Mouse (Mus musculus) megakaryocyte-erythroid progenitor cell, adult 5-6 weeks (primary cell): ENCODE results near the gene Lage3. TPM values are rescaled to one million over a fixed set of nuclear protein-coding genes. Genes with fewer than 3 reads are reported as not detected.

Experiments used
- total RNA-seq, 2 experiments: library from RNA; stranded (forward) in 1 of 2; stranded (reverse) in 1 of 2; fragments of 200-1000, 215-1000 nt in 1 of 2; fragments of >200 nt in 1 of 2; fragmentation: Nextera tagmentation in 1 of 2; gene quantifications; 2 replicates each; pipeline ENCODE4 v1.2.3; 2014 to 2017

Lage3 gene
- total RNA-seq, 2 experiments from 2014 or later, result 35.2 to 101 TPM

Other genes with a start within 250 kb of the Lage3 start
- not detected in 2 replicates for gene Opn1mw, start 226.2 kb downstream of the Lage3 start, total RNA-seq (2014; fragmentation: Nextera tagmentation)
- not detected in 2 replicates for gene Opn1mw, start 226.2 kb downstream of the Lage3 start, total RNA-seq (2017)
- 21.8 and 22.9 TPM in 2 replicates for gene Mecp2, start 218.3 kb downstream of the Lage3 start, total RNA-seq (2014; fragmentation: Nextera tagmentation)
- 12.9 and 17.9 TPM in 2 replicates for gene Mecp2, start 218.3 kb downstream of the Lage3 start, total RNA-seq (2017)
- gene Tex28, start 185.8 kb downstream of the Lage3 start, total RNA-seq (2014; fragmentation: Nextera tagmentation), result not detected in 2 replicates
- not detected in 2 replicates for gene Tex28, start 185.8 kb downstream of the Lage3 start, total RNA-seq (2017)
- gene Tktl1, start 176.4 kb downstream of the Lage3 start, total RNA-seq (2014; fragmentation: Nextera tagmentation), result not detected in 2 replicates
- not detected in 2 replicates for gene Tktl1, start 176.4 kb downstream of the Lage3 start, total RNA-seq (2017)
- gene Flna, start 103.8 kb downstream of the Lage3 start, total RNA-seq (2014; fragmentation: Nextera tagmentation), result 118 and 156 TPM in 2 replicates
- 299 and 337 TPM in 2 replicates for gene Flna, start 103.8 kb downstream of the Lage3 start, total RNA-seq (2017)
- gene Emd, start 98.9 kb downstream of the Lage3 start, total RNA-seq (2014; fragmentation: Nextera tagmentation), result 67.1 and 96.2 TPM in 2 replicates
- 74.5 and 113 TPM in 2 replicates for gene Emd, start 98.9 kb downstream of the Lage3 start, total RNA-seq (2017)
- 4,546 and 4,933 TPM in 2 replicates for gene Rpl10, start 82.8 kb downstream of the Lage3 start, total RNA-seq (2014; fragmentation: Nextera tagmentation)
- gene Rpl10, start 82.8 kb downstream of the Lage3 start, total RNA-seq (2017), result 1,280 and 1,947 TPM in 2 replicates
- gene Taz, start 71.7 kb downstream of the Lage3 start, total RNA-seq (2014; fragmentation: Nextera tagmentation), result 37.9 and 62.6 TPM in 2 replicates
- 37.0 and 41.7 TPM in 2 replicates for gene Taz, start 71.7 kb downstream of the Lage3 start, total RNA-seq (2017)
- 12.9 and 22.9 TPM in 2 replicates for gene Dnase1l1, start 71.3 kb downstream of the Lage3 start, total RNA-seq (2014; fragmentation: Nextera tagmentation)
- 15.6 and 28.0 TPM in 2 replicates for gene Dnase1l1, start 71.3 kb downstream of the Lage3 start, total RNA-seq (2017)
- 91.6 and 95.2 TPM in 2 replicates for gene Atp6ap1, start 56.5 kb downstream of the Lage3 start, total RNA-seq (2014; fragmentation: Nextera tagmentation)
- 72.2 and 111 TPM in 2 replicates for gene Atp6ap1, start 56.5 kb downstream of the Lage3 start, total RNA-seq (2017)
- gene Gdi1, start 48.6 kb downstream of the Lage3 start, total RNA-seq (2014; fragmentation: Nextera tagmentation), result 105 and 125 TPM in 2 replicates
- 12.9 and 19.3 TPM in 2 replicates for gene Gdi1, start 48.6 kb downstream of the Lage3 start, total RNA-seq (2017)
- gene Fam50a, start 40.6 kb downstream of the Lage3 start, total RNA-seq (2014; fragmentation: Nextera tagmentation), result 32.6 and 39.6 TPM in 2 replicates
- 62.1 and 75.4 TPM in 2 replicates for gene Fam50a, start 40.6 kb downstream of the Lage3 start, total RNA-seq (2017)
- gene Plxna3, start 24.6 kb downstream of the Lage3 start, total RNA-seq (2014; fragmentation: Nextera tagmentation), result 3.9 and 14.8 TPM in 2 replicates
- gene Plxna3, start 24.6 kb downstream of the Lage3 start, total RNA-seq (2017), result 0.80 TPM in 2 replicates
- gene Ubl4a, start 19.6 kb upstream of the Lage3 start, total RNA-seq (2014; fragmentation: Nextera tagmentation), result 35.0 and 64.6 TPM in 2 replicates
- 14.1 and 24.5 TPM in 2 replicates for gene Ubl4a, start 19.6 kb upstream of the Lage3 start, total RNA-seq (2017)
- gene Slc10a3, start 19.7 kb upstream of the Lage3 start, total RNA-seq (2014; fragmentation: Nextera tagmentation), result 6.7 and 16.4 TPM in 2 replicates
- 11.5 and 11.6 TPM in 2 replicates for gene Slc10a3, start 19.7 kb upstream of the Lage3 start, total RNA-seq (2017)
- 13.1 and 16.5 TPM in 2 replicates for gene Fam3a, start 39.7 kb upstream of the Lage3 start, total RNA-seq (2014; fragmentation: Nextera tagmentation)
- gene Fam3a, start 39.7 kb upstream of the Lage3 start, total RNA-seq (2017), result 12.8 and 21.1 TPM in 2 replicates
- gene Ikbkg, start 39.7 kb upstream of the Lage3 start, total RNA-seq (2014; fragmentation: Nextera tagmentation), result 12.6 and 16.4 TPM in 2 replicates
- 25.7 and 45.8 TPM in 2 replicates for gene Ikbkg, start 39.7 kb upstream of the Lage3 start, total RNA-seq (2017)
- gene G6pdx, start 75.6 kb upstream of the Lage3 start, total RNA-seq (2014; fragmentation: Nextera tagmentation), result 68.0 and 77.7 TPM in 2 replicates
- gene G6pdx, start 75.6 kb upstream of the Lage3 start, total RNA-seq (2017), result 47.5 and 77.2 TPM in 2 replicates
- not detected in 2 replicates for gene Gm6880, start 127.8 kb upstream of the Lage3 start, total RNA-seq (2014; fragmentation: Nextera tagmentation)
- gene Gm6880, start 127.8 kb upstream of the Lage3 start, total RNA-seq (2017), result not detected in 2 replicates
- not detected in 2 replicates for gene Olfr1326-ps1, start 221.3 kb upstream of the Lage3 start, total RNA-seq (2014; fragmentation: Nextera tagmentation)
- gene Olfr1326-ps1, start 221.3 kb upstream of the Lage3 start, total RNA-seq (2017), result not detected in 2 replicates
- not detected in 2 replicates for gene Olfr1325, start 239.1 kb upstream of the Lage3 start, total RNA-seq (2014; fragmentation: Nextera tagmentation)
- not detected in 2 replicates for gene Olfr1325, start 239.1 kb upstream of the Lage3 start, total RNA-seq (2017)